Mouse (Mus musculus) limb, embryonic 12.5 days (tissue): Measurements from ENCODE around the gene Saa4. TPM values are rescaled to one million over a fixed set of nuclear protein-coding genes. Genes with fewer than 3 reads are reported as not detected.
"Not testable (repeated sequence)": the region's sequence is repeated elsewhere in the genome, so short reads cannot be mapped to it uniquely, and the experiment has no call there.

Experiments
- ATAC-seq: fragments of 200-750 bp; cut with Nextera tagmentation; 2 replicates; pipeline ENCODE4 v1.8.0; 2017; ENCODE audit warnings: low read depth, moderate TSS enrichment; ENCODE audit not compliant: insufficient number of reproducible peaks, insufficient read depth, low FRiP score, low TSS enrichment
- H3K27ac ChIP-seq: fragments of 300-500 bp; sonication (generic); 2 replicates; pipeline ENCODE4 v1.5.1; 2016; ENCODE audit warnings: mild to moderate bottlenecking, moderate library complexity
- H3K27me3 ChIP-seq: fragments of 300-500 bp; sonication (generic); 2 replicates; pipeline ENCODE4 v1.6.1; 2016; ENCODE audit warnings: mild to moderate bottlenecking, moderate library complexity
- H3K36me3 ChIP-seq: fragments of 300-500 bp; sonication (generic); 2 replicates; pipeline ENCODE4 v1.6.1; 2016; ENCODE audit warnings: mild to moderate bottlenecking, moderate library complexity
- H3K4me1 ChIP-seq: fragments of 300-500 bp; sonication (generic); replicated peaks from 2 replicates; pipeline ENCODE4 v1.6.1; 2016
- H3K4me2 ChIP-seq: fragments of 300-500 bp; sonication (generic); 2 replicates; pipeline ENCODE4 v1.6.1; 2016; ENCODE audit warnings: mild to moderate bottlenecking, moderate library complexity
- H3K4me3 ChIP-seq: fragments of 300-500 bp; sonication (generic); replicated peaks from 2 replicates; pipeline ENCODE4 v1.5.1; 2016; ENCODE audit warnings: mild to moderate bottlenecking
- H3K9ac ChIP-seq: fragments of 300-500 bp; sonication (generic); replicated peaks from 2 replicates; pipeline ENCODE4 v1.6.1; 2016; ENCODE audit warnings: mild to moderate bottlenecking, moderate library complexity
- H3K9me3 ChIP-seq: fragments of 300-500 bp; sonication (generic); 2 replicates; pipeline ENCODE4 v1.6.1; 2016; ENCODE audit warnings: mild to moderate bottlenecking, moderate library complexity
- WGBS: fragments of 180-500 bp; shearing (Covaris S2); methylation state at CpG from one replicate; pipeline ENCODE4 v1.1.7; 2016; 5-methylcytosine and 5-hydroxymethylcytosine counted together
- polyA plus RNA-seq: library from polyadenylated mRNA; unstranded; fragments of >200 nt; fragmentation: Nextera tagmentation; extraction: Ambion mirVana; gene quantifications from 2 replicates; pipeline ENCODE4 v1.2.1, GENCODE M21; 2016

Gene Saa4
- polyA plus RNA-seq, 1 experiment from 2014 or later: not detected

DNA sequence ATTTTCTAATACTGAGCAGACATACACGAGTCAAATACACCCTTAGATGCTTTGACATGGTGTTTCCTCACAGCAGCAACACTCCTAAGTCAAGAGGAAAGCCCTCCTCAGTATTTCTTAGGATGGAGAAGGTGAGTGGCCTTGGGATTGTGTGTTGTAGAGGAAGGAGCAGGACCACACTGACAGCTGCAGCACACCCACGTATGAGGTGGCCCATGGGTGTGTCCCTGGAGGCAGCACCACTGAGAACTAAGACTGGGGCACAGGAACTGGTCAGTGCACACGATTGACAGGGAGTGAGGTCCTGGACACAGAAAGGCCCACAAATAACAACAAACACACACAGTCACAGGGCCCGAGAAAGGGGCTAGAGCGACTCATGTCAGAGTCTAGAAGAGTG lies 7.6 kb upstream of the Saa4 start:
- ATAC-seq, H3K27me3 ChIP-seq, H3K4me1 ChIP-seq, H3K4me3 ChIP-seq, H3K36me3 ChIP-seq, H3K4me2 ChIP-seq, H3K27ac ChIP-seq, H3K9me3 ChIP-seq, H3K9ac ChIP-seq: not testable (repeated sequence)
- WGBS: 82% methylated on average over 5 of the region's 5 CpGs

GRCm38 (mm10) chr7:46738561-46739460 lies 6.4 kb upstream of the Saa4 start:
- H3K4me3 ChIP-seq: no peak overlapping the region
- H3K36me3 ChIP-seq: no peaks in the 10 kb centered on the region
- WGBS: 75% methylated on average over 12 of the region's 12 CpGs
- no peaks in the 10 kb centered on the region for H3K9me3 ChIP-seq
- H3K4me1 ChIP-seq: no peaks in the 10 kb centered on the region
- no peak for ATAC-seq
- no peak overlapping the region for H3K9ac ChIP-seq
- no peak overlapping the region for H3K4me2 ChIP-seq
- no peak overlapping the region for H3K27ac ChIP-seq
- H3K27me3 ChIP-seq: no peaks in the 10 kb centered on the region

GRCm38 (mm10) chr7:46734983-46735382 lies 2.6 kb upstream of the Saa4 start:
- Histone ChIP-seq H3K27ac (no peak overlapping the region), H3K9ac (no peak overlapping the region), H3K4me2 (no peak overlapping the region), H3K9me3 (no peaks in the 10 kb centered on the region), H3K4me1 (no peaks in the 10 kb centered on the region), H3K4me3 (no peak overlapping the region), H3K36me3 (no peaks in the 10 kb centered on the region), H3K27me3 (no peaks in the 10 kb centered on the region)
- ATAC-seq: no peak
- WGBS: 77% methylated on average over 2 of the region's 2 CpGs

- H3K9me3 ChIP-seq: no peaks in the 10 kb centered on the region
- no peak overlapping the region for H3K9ac ChIP-seq
- H3K27ac ChIP-seq: no peak overlapping the region
- no peak for ATAC-seq
- H3K4me2 ChIP-seq: no peak overlapping the region
- no peaks in the 10 kb centered on the region; the same call in 1 of the 2 replicates for H3K27me3 ChIP-seq
- 84% methylated on average over 1 of the region's 1 CpGs for WGBS
- H3K4me3 ChIP-seq: no peak overlapping the region
- H3K36me3 ChIP-seq: no peaks in the 10 kb centered on the region
- H3K4me1 ChIP-seq: no peaks in the 10 kb centered on the region
These were observed 4.8 kb downstream of the Saa4 start for GRCm38 (mm10) chr7:46727584-46727983.

- Histone ChIP-seq H3K4me1 (no peaks in the 10 kb centered on the region), H3K4me3 (no peak overlapping the region), H3K27ac (no peak overlapping the region), H3K36me3 (no peaks in the 10 kb centered on the region), H3K9me3 (no peaks in the 10 kb centered on the region), H3K9ac (no peak overlapping the region), H3K27me3 (peaks cover 8% of the 10 kb centered on the region), H3K4me2 (no peak overlapping the region)
- WGBS: 79% methylated on average over 5 of the region's 5 CpGs
- no peak for ATAC-seq
These were observed 8.0 kb downstream of the Saa4 start for GRCm38 (mm10) chr7:46724396-46724795.

- Histone ChIP-seq H3K9me3 (no peaks in the 10 kb centered on the region), H3K4me2 (no peak overlapping the region), H3K4me3 (no peak overlapping the region), H3K36me3 (no peaks in the 10 kb centered on the region), H3K4me1 (no peaks in the 10 kb centered on the region), H3K27me3 (peaks cover 8% of the 10 kb centered on the region), H3K9ac (no peak overlapping the region), H3K27ac (no peak overlapping the region)
- 94% methylated on average over 2 of the region's 3 CpGs for WGBS
- no peak for ATAC-seq
These were observed 8.6 kb downstream of the Saa4 start for GRCm38 (mm10) chr7:46723849-46724248.

DNA sequence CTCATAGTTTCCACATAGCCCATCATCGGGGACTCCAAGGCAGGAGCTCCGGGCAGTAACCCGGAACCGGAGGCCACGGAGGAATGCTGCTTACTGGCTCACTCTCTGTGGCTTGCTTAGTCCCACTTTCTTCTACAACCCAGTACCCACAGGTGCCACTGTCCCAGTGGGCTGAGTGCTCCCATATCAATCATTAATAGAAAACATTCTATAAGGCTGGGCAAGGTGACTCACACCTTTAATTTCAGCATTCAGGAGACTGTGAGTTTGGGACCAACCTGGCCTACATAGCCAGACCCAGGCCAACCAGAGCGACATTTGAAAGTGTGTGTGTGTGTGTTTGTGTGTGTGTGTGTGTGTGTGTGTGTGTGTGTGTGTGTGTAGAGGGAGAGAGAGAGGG lies 9.0 kb downstream of the Saa4 start:
- no peak overlapping the region for H3K27ac ChIP-seq
- no peak overlapping the region for H3K9ac ChIP-seq
- no peaks in the 10 kb centered on the region for H3K36me3 ChIP-seq
- no peaks in the 10 kb centered on the region for H3K9me3 ChIP-seq
- no peaks in the 10 kb centered on the region for H3K4me1 ChIP-seq
- ATAC-seq: no peak
- H3K27me3 ChIP-seq: peaks cover 8% of the 10 kb centered on the region
- 95% methylated on average over 6 of the region's 6 CpGs for WGBS
- H3K4me3 ChIP-seq: no peak overlapping the region
- H3K4me2 ChIP-seq: no peak overlapping the region

- Histone ChIP-seq H3K4me2 (no peak overlapping the region), H3K4me3 (no peak overlapping the region)
- no peak for ATAC-seq
These were observed 11.9 kb downstream of the Saa4 start for GRCm38 (mm10) chr7:46720460-46720859.

DNA sequence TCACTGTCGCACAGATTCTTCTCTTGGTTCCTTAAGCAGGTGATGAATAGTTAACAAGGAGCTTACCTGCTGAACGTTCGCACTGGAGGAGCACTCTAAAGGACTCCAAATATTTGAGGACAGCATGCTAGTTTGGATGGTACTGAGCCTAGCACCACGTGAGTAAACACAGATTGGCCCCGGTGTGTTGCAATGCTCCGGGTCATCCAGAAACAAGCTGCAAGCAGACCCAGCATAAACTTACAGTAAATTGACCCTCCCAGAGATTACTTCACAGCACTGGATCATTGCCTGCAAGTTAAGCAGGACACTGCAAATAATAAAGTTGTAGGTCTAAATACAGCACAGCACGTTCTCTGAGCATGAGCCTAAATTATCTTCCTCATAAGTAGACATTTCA lies 12.9 kb downstream of the Saa4 start:
- Histone ChIP-seq H3K9me3 (no peaks in the 10 kb centered on the region), H3K27ac (no peak overlapping the region)
- ATAC-seq: no peak

More at GRCm38 (mm10) chr7:46720460-46720859, 11.9 kb downstream of the Saa4 start:
- Histone ChIP-seq H3K9me3 (no peaks in the 10 kb centered on the region), H3K9ac (no peak overlapping the region), H3K36me3 (no peaks in the 10 kb centered on the region), H3K27ac (no peak overlapping the region), H3K4me1 (no peaks in the 10 kb centered on the region), H3K27me3 (peaks cover 8% of the 10 kb centered on the region)
- WGBS: 78% methylated on average over 9 of the region's 9 CpGs

DNA sequence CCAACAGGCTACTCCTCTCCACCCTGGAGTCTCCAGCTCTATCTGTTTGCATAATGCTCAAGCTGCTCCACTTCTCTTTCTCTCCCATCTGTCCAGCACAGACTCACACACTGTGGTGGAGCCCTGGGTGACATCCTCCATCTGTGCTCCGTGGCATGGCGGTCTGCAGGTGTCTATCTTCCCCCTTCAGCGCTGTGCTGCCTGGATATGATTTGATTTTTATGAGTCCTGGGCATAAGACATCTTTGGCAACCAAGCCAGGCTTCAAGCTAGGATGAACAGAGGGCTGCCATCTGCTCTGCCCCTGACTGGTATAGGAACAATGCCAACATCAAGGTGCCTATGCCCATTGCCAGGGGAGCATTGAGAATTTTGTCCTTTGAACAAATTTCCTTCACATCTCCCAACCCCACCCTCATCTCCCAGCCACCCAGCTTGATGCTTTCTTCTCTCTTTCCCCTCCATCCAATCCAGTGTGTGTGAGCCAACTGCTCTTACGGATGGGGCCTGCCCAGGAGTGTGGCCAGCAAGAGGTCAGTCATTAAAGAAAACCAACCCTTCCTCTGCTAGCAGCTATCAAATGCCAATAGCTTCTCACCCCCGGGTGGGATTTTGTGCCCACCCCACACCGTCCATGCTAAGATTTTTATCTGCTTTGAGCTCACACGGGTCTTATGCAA lies 13.7 kb downstream of the Saa4 start:
- 82% methylated on average over 7 of the region's 7 CpGs for WGBS
- H3K36me3 ChIP-seq: no peaks in the 10 kb centered on the region
- H3K4me3 ChIP-seq: no peak overlapping the region
- no peak overlapping the region for H3K27ac ChIP-seq
- peaks cover 8% of the 10 kb centered on the region for H3K27me3 ChIP-seq
- H3K9ac ChIP-seq: no peak overlapping the region
- no peak overlapping the region for H3K4me2 ChIP-seq
- ATAC-seq: no peak
- H3K4me1 ChIP-seq: no peaks in the 10 kb centered on the region
- H3K9me3 ChIP-seq: no peaks in the 10 kb centered on the region

More for the DNA sequence above, 12.9 kb downstream of the Saa4 start:
- no peaks in the 10 kb centered on the region for H3K36me3 ChIP-seq
- H3K4me1 ChIP-seq: no peaks in the 10 kb centered on the region
- no peak overlapping the region for H3K9ac ChIP-seq
- WGBS: 79% methylated on average over 7 of the region's 7 CpGs
- H3K4me3 ChIP-seq: no peak overlapping the region
- no peak overlapping the region for H3K4me2 ChIP-seq
- peaks cover 8% of the 10 kb centered on the region for H3K27me3 ChIP-seq

- Histone ChIP-seq H3K9ac (no peak overlapping the region), H3K4me3 (no peak overlapping the region), H3K4me1 (no peaks in the 10 kb centered on the region), H3K27me3 (peaks cover 8% of the 10 kb centered on the region), H3K4me2 (no peak overlapping the region), H3K36me3 (no peaks in the 10 kb centered on the region), H3K9me3 (no peaks in the 10 kb centered on the region), H3K27ac (no peak overlapping the region)
- 54% methylated on average over 5 of the region's 5 CpGs for WGBS
- no peak for ATAC-seq
These were observed 15.5 kb downstream of the Saa4 start for GRCm38 (mm10) chr7:46716897-46717296.
